Mouse (Mus musculus) lung, postnatal 0 days (tissue): ENCODE data around the gene Creb3l1.

Experiments
- CTCF ChIP-seq: IDR thresholded peaks from 2 replicates; pipeline ENCODE4 v1.5.1; 2016; ENCODE audit warnings: antibody characterized with exemption, mild to moderate bottlenecking
- EP300 ChIP-seq: IDR thresholded peaks from 2 replicates; pipeline ENCODE4 v1.6.1; 2016; ENCODE audit warnings: antibody characterized with exemption, mild to moderate bottlenecking, control low read depth

GRCm38 (mm10) chr2:91977960-91978359, 46.3 kb downstream of the Creb3l1 start:
- TF ChIP-seq CTCF (no peak), EP300 (no peak)
